Mouse (Mus musculus): ENCODE measurements around the gene Gm15448.
"Not testable (repeated sequence)": the region's sequence is repeated elsewhere in the genome, so short reads cannot be mapped to it uniquely, and the experiment has no call there.

Gene Gm15448

GRCm38 (mm10) chr7:3825599-3825998 lies at the start of gene Gm15448:
Gm15448 (minus strand) TSS chr7:3825687.
- not testable (repeated sequence) for DNase-seq (ENCODE audit: low spot score in 2 of 2)

- not testable (repeated sequence) for DNase-seq (ENCODE audit: low spot score in 2 of 2)
Observed at GRCm38 (mm10) chr7:3875032-3875431, 49.5 kb upstream of the Gm15448 start.

- not testable (repeated sequence) for DNase-seq (ENCODE audit: low spot score in 2 of 2)
Observed at GRCm38 (mm10) chr7:3844951-3845350, 19.5 kb upstream of the Gm15448 start, which contains the start of gene Pira2. Pira2 (minus strand) TSS chr7:3845051.

- DNase-seq (ENCODE audit: low spot score in 2 of 2): not testable (repeated sequence)
Observed at GRCm38 (mm10) chr7:3837854-3838253, 12.4 kb upstream of the Gm15448 start.

- DNase-seq (ENCODE audit: low spot score in 2 of 2): not testable (repeated sequence)
Observed at GRCm38 (mm10) chr7:3830633-3831032, 5.1 kb upstream of the Gm15448 start.

- DNase-seq (ENCODE audit: low spot score in 2 of 2): not testable (repeated sequence)
Observed at GRCm38 (mm10) chr7:3811912-3812311, 13.6 kb downstream of the Gm15448 start.

- not testable (repeated sequence) for DNase-seq (ENCODE audit: low spot score in 2 of 2)
Observed at GRCm38 (mm10) chr7:3802935-3803334, 22.6 kb downstream of the Gm15448 start.

GRCm38 (mm10) chr7:3799940-3800339 lies 25.5 kb downstream of the Gm15448 start:
- not testable (repeated sequence) for DNase-seq (ENCODE audit: low spot score in 2 of 2)

- DNase-seq (ENCODE audit: low spot score in 2 of 2): not testable (repeated sequence)
Observed at GRCm38 (mm10) chr7:3796286-3796685, 29.2 kb downstream of the Gm15448 start.
